Mouse (Mus musculus) heart, embryonic 14.5 days (tissue): ENCODE measurements at regions not wholly inside any gene's neighbourhood (a gene's known extent, or its start where the extent isn't known, plus 50 kb on each side); places are given as distances from the start of the nearest gene placed in this dataset.

Experiments
- ATAC-seq: fragments of 200-750 bp; cut with Nextera tagmentation; 2 replicates; pipeline ENCODE4 v1.8.0; 2017; ENCODE audit warnings: low read depth, moderate TSS enrichment; ENCODE audit not compliant: insufficient number of reproducible peaks, insufficient read depth, low FRiP score
- H3K27ac ChIP-seq, 2 experiments: fragments of 200-500 bp in 1 of 2; fragments of 300-500 bp in 1 of 2; sonication (generic) in 1 of 2; replicated peaks in 1 of 2; 2 replicates each; pipeline ENCODE4 v1.5.1; 2012 to 2014; ENCODE audit warnings: low read depth in 2 of 2, low read length in 2 of 2, control low read depth in 1 of 2, mild to moderate bottlenecking in 1 of 2, mixed read lengths in 1 of 2; ENCODE audit not compliant: control insufficient read depth in 1 of 2, insufficient read depth in 1 of 2
- H3K27me3 ChIP-seq: fragments of 300-500 bp; sonication (generic); 2 replicates; pipeline ENCODE4 v1.6.1; 2014; ENCODE audit warnings: mild to moderate bottlenecking, low read length, control low read depth; ENCODE audit not compliant: control insufficient read depth, insufficient read depth
- H3K36me3 ChIP-seq: fragments of 300-500 bp; sonication (generic); 2 replicates; pipeline ENCODE4 v1.6.1; 2014; ENCODE audit warnings: mild to moderate bottlenecking, control low read depth, low read length, mixed read lengths; ENCODE audit not compliant: control insufficient read depth, insufficient read depth
- H3K4me1 ChIP-seq, 2 experiments: fragments of 200-500 bp in 1 of 2; fragments of 300-500 bp in 1 of 2; sonication (generic) in 1 of 2; 2 replicates each; pipeline ENCODE4 v1.6.1; 2012 to 2014; ENCODE audit warnings: low read length in 2 of 2, control low read depth in 1 of 2, mixed read lengths in 1 of 2; ENCODE audit not compliant: control insufficient read depth in 2 of 2, insufficient read depth in 2 of 2
- H3K4me2 ChIP-seq: fragments of 300-500 bp; sonication (generic); 2 replicates; pipeline ENCODE4 v1.6.1; 2014; ENCODE audit warnings: mild to moderate bottlenecking, low read length
- H3K4me3 ChIP-seq, 2 experiments: fragments of 200-500 bp in 1 of 2; fragments of 300-500 bp in 1 of 2; sonication (generic) in 1 of 2; 2 replicates each; pipeline ENCODE4 v1.5.1; 2012 to 2014; ENCODE audit warnings: low read length in 2 of 2, mild to moderate bottlenecking in 2 of 2, control low read depth in 1 of 2, low read depth in 1 of 2, moderate library complexity in 1 of 2; ENCODE audit not compliant: control insufficient read depth in 1 of 2, insufficient read depth in 1 of 2
- H3K9ac ChIP-seq: fragments of 300-500 bp; sonication (generic); 2 replicates; pipeline ENCODE4 v1.6.1; 2014; ENCODE audit warnings: mild to moderate bottlenecking, low read length
- H3K9me3 ChIP-seq: fragments of 300-500 bp; sonication (generic); 2 replicates; pipeline ENCODE4 v1.6.1; 2016; ENCODE audit warnings: low read length, control low read depth; ENCODE audit not compliant: control insufficient read depth
- WGBS: fragments of 180-500 bp; shearing (Covaris S2); extraction: QIAGEN DNeasy Blood & Tissue Kit; methylation state at CpG from one replicate; pipeline ENCODE4 v1.1.7; 2014; 5-methylcytosine and 5-hydroxymethylcytosine counted together

GRCm38 (mm10) chr2:169237856-169238255, 282.5 kb upstream of the Zfp64 start:
- Histone ChIP-seq H3K4me3 (no peak overlapping the region), H3K4me1 (no peaks in the 10 kb centered on the region), H3K4me2 (no peak overlapping the region), H3K9ac (no peak overlapping the region), H3K27me3 (no peaks in the 10 kb centered on the region), H3K9me3 (no peaks in the 10 kb centered on the region), H3K27ac (no peak overlapping the region), H3K36me3 (no peaks in the 10 kb centered on the region)
- WGBS, result 87% methylated on average over 4 of the region's 4 CpGs
- no peak for ATAC-seq

- Histone ChIP-seq H3K27ac (no peak overlapping the region), H3K27me3 (no peaks in the 10 kb centered on the region), H3K9me3 (no peaks in the 10 kb centered on the region), H3K4me2 (no peak overlapping the region), H3K9ac (no peak overlapping the region), H3K4me1 (no peaks in the 10 kb centered on the region), H3K36me3 (no peaks in the 10 kb centered on the region), H3K4me3 (no peak overlapping the region)
- ATAC-seq, result no peak
- 92% methylated on average over 9 of the region's 9 CpGs for WGBS
These were observed 281.9 kb upstream of the Zfp64 start for GRCm38 (mm10) chr2:169237321-169237720.

- 80% methylated on average over 11 of the region's 11 CpGs for WGBS
- no peak overlapping the region for H3K4me2 ChIP-seq
- H3K36me3 ChIP-seq, result no peaks in the 10 kb centered on the region
These were observed 279.1 kb upstream of the Zfp64 start for GRCm38 (mm10) chr2:169234368-169235070.

GRCm38 (mm10) chr2:169233151-169234123, 278.1 kb upstream of the Zfp64 start:
- H3K27ac ChIP-seq, result no peak overlapping the region
- H3K4me2 ChIP-seq, result no peak overlapping the region
- 73% methylated on average over 14 of the region's 14 CpGs for WGBS
- H3K4me3 ChIP-seq, result no peak overlapping the region
- H3K36me3 ChIP-seq, result no peaks in the 10 kb centered on the region
- no peak for ATAC-seq
- H3K9ac ChIP-seq, result no peak overlapping the region
- no peaks in the 10 kb centered on the region for H3K27me3 ChIP-seq
- no peaks in the 10 kb centered on the region for H3K4me1 ChIP-seq
- H3K9me3 ChIP-seq, result no peaks in the 10 kb centered on the region

More at GRCm38 (mm10) chr2:169234368-169235070, 279.1 kb upstream of the Zfp64 start:
- no peak overlapping the region for H3K9ac ChIP-seq
- no peak overlapping the region for H3K27ac ChIP-seq
- H3K4me1 ChIP-seq, result no peaks in the 10 kb centered on the region
- H3K9me3 ChIP-seq, result no peaks in the 10 kb centered on the region
- no peaks in the 10 kb centered on the region for H3K27me3 ChIP-seq
- no peak for ATAC-seq
- no peak overlapping the region for H3K4me3 ChIP-seq

GRCm38 (mm10) chr2:169222264-169222663, 266.9 kb upstream of the Zfp64 start:
- Histone ChIP-seq H3K4me3 (no peak overlapping the region), H3K27me3 (no peaks in the 10 kb centered on the region), H3K4me2 (no peak overlapping the region), H3K9ac (no peak overlapping the region), H3K4me1 (no peaks in the 10 kb centered on the region), H3K36me3 (no peaks in the 10 kb centered on the region), H3K27ac (no peak overlapping the region), H3K9me3 (no peaks in the 10 kb centered on the region)
- 77% methylated on average over 8 of the region's 8 CpGs for WGBS
- no peak for ATAC-seq

GRCm38 (mm10) chr2:169221141-169221540, 265.8 kb upstream of the Zfp64 start:
- no peak for ATAC-seq

GRCm38 (mm10) chr2:169215546-169216043, 260.2 kb upstream of the Zfp64 start:
- Histone ChIP-seq H3K9ac (no peak overlapping the region), H3K4me2 (no peak overlapping the region), H3K27me3 (no peaks in the 10 kb centered on the region), H3K27ac (no peak overlapping the region), H3K4me3 (no peak overlapping the region), H3K4me1 (peaks cover 4 to 9% of the 10 kb centered on the region in 2 experiments), H3K9me3 (0 out of 2 replicates have a peak, but pooled peaks cover 8% of the 10 kb centered on the region), H3K36me3 (no peaks in the 10 kb centered on the region)
- 81% methylated on average over 18 of the region's 18 CpGs for WGBS
- ATAC-seq, result no peak

More at GRCm38 (mm10) chr2:169221141-169221540, 265.8 kb upstream of the Zfp64 start:
- 0 out of 2 replicates have a peak, but pooled peaks cover 7% of the 10 kb centered on the region for H3K9me3 ChIP-seq
- H3K4me1 ChIP-seq, result no peaks in the 10 kb centered on the region
- 66% methylated on average over 7 of the region's 7 CpGs for WGBS
- no peak overlapping the region for H3K4me2 ChIP-seq
- H3K27ac ChIP-seq, result no peak overlapping the region
- H3K9ac ChIP-seq, result no peak overlapping the region
- H3K36me3 ChIP-seq, result no peaks in the 10 kb centered on the region
- H3K27me3 ChIP-seq, result no peaks in the 10 kb centered on the region
- no peak overlapping the region for H3K4me3 ChIP-seq
